Mouse (Mus musculus) heart, postnatal 25 days (tissue): Measurements from ENCODE around the gene Camk1d. TPM values are rescaled to one million over a fixed set of nuclear protein-coding genes. Genes with fewer than 3 reads are reported as not detected.

Source experiments
- DNase-seq: peaks from one replicate; pipeline ENCODE4 v3.0.0; 2022; ENCODE audit warnings: low spot score
- intact Hi-C: fragments of 180-260 bp; cut with DNase I; formaldehyde crosslinking; loops from one replicate; pipeline ENCODE4 v1.15.1; 2025
- total RNA-seq, 2 experiments: library from RNA; stranded (reverse); gene quantifications; 2 replicates each; pipeline ENCODE4 v1.2.3; 2021

Camk1d gene
- total RNA-seq, 2 experiments from 2014 or later = 4.6 to 5.3 TPM

GRCm38 (mm10) chr2:5435587-5436253 is 278.6 kb downstream of the Camk1d start:
- intact Hi-C loops = no loop called here
- no peak for DNase-seq

DNA sequence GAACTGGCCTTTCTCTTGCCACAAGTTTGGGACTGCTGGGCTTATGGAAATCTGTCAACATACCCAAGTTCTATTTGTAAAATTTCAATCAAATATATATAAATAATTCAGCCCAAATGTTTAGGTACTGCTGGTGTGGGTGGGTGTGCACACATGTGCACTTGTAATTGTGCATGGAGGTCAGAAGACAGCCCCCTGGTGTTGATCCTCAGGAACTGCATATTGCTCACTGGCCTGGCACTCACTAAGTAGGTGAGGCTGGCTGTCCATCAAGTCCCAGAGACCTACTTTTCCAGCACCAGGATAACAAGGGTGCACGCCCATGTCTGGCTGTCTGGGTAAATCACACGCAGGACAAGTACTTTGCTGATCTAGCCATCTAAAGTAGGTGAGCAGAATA is 283.0 kb downstream of the Camk1d start:
- intact Hi-C loops = no loop called here
- no peak for DNase-seq

- intact Hi-C loops = no loop called here
- no peak for DNase-seq
Observed at GRCm38 (mm10) chr2:5429921-5430320, 284.4 kb downstream of the Camk1d start.

DNA sequence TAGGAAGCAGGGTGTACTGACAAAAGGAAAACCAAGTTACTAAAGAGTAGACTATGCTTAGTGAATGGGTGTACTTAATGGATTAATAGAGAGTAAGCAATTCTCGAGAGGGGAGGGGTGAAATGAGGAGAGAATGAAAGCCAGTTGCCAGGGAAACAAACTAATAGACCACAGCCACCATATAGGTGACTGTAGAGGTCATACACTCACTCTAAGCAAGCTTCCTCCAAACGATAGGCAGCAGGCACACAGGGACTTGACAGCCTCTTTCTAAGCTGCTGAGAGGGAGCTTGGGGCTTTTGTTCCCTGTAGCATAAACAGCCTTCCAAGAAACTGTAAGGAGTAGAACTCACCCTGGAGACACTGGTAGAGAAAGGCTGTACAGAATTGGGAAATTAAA is 288.2 kb downstream of the Camk1d start:
- DNase-seq = no peak
- intact Hi-C loops = no loop called here

DNA sequence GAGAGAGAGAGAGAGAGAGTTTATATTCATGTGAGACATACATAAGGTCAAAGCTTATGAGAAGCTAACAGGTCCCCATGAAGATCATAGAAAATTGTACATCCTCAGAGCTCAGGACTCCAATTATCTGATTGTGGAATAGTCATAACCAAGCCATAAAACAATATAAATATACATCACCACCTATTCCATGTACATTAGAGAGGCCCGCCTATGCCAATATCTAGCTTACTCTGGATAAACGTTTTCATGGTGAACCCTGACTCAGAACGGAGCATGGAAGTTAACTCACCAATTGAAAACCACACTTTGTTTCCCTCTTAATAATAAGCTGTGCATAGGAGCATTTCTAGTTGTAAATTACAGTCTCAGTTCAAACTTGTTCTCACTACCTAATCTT is 288.7 kb downstream of the Camk1d start:
- intact Hi-C loops = no loop called here
- no peak for DNase-seq

GRCm38 (mm10) chr2:5420621-5421196 is 293.6 kb downstream of the Camk1d start:
- DNase-seq = no peak

DNA sequence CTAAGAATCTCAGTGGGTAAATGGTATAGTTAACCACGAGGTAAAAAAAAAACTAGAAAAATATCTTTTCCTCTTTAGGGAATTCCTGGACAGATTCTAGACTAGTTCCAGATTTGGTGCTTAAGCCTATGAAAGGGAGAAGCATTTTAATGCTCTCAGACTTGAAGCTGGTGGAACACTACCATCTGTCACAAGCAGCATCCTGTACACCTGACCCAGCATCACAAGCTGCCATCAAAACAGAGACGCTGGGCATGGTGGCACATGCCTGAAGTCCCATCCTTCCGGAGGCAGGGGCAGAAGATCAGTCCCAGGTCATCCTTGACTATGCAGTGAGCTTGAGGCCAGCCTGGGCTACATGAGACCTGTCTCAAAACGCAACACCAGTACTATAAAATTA is 295.5 kb downstream of the Camk1d start:
- DNase-seq = no peak
- intact Hi-C loops = no loop called here

More at GRCm38 (mm10) chr2:5420621-5421196, 293.6 kb downstream of the Camk1d start:
- intact Hi-C loops = no loop called here

GRCm38 (mm10) chr2:5417158-5418032 is 296.9 kb downstream of the Camk1d start:
- intact Hi-C loops = no loop called here
- DNase-seq = no peak

DNA sequence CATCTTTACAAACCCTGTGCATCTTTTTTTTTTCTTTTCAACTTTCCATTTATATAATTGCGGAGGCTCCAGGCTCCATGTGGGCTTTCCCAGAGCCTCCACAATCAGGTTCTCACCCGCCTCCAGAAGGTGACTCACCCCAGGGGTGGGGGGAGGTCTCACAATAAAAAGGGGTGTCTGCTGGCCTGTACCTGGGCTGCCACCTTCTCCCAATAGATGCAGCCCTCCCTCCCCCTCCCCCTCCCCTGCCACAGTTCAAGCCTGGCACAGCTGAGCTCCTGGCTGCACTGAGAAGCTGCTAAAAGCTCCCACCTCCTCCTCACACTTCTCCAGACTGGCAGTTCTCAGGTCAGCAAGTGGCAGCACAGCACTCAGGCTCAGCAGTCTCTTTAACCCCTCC is 302.5 kb downstream of the Camk1d start:
- no peak for DNase-seq
- intact Hi-C loops = no loop called here

- intact Hi-C loops = loop anchor here (2.0 kb wide), 1 partner anchor 367 kb away; no protein-coding TSS in a partner anchor
- no peak for DNase-seq
Observed at GRCm38 (mm10) chr2:5403850-5404249, 310.5 kb downstream of the Camk1d start.

GRCm38 (mm10) chr2:5402036-5402435 is 312.3 kb downstream of the Camk1d start:
- intact Hi-C loops = no loop called here
- DNase-seq = no peak

DNA sequence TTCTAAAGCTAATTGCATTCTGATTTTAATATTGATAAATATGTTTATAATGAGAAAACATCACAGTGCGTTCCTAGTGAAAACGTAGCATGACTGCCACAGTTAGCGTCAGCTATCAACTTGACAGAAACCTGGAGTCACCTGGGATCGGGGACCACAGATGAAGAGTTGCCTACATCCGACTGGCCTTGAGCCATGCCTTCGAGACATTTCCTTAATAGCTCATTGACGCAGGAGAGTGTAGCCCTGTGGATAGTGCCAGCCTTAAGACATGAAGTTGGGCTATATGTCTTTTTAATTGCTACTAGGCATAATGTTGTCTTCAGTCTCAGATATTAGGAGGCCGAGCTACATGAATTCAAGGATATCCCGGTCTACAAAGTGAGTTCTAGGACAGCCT is 315.8 kb downstream of the Camk1d start:
- intact Hi-C loops = no loop called here
- no peak for DNase-seq

- intact Hi-C loops = no loop called here
- no peak for DNase-seq
Observed at GRCm38 (mm10) chr2:5398043-5398442, 316.3 kb downstream of the Camk1d start.

- intact Hi-C loops = loop anchor here (2.0 kb wide), 1 partner anchor 309 kb away; no protein-coding TSS in a partner anchor
- DNase-seq = no peak
Observed at GRCm38 (mm10) chr2:5397468-5397867, 316.8 kb downstream of the Camk1d start.

GRCm38 (mm10) chr2:5396415-5396814 is 317.9 kb downstream of the Camk1d start:
- intact Hi-C loops = loop anchor here (2.0 kb wide), 1 partner anchor 308 kb away; no protein-coding TSS in a partner anchor

DNA sequence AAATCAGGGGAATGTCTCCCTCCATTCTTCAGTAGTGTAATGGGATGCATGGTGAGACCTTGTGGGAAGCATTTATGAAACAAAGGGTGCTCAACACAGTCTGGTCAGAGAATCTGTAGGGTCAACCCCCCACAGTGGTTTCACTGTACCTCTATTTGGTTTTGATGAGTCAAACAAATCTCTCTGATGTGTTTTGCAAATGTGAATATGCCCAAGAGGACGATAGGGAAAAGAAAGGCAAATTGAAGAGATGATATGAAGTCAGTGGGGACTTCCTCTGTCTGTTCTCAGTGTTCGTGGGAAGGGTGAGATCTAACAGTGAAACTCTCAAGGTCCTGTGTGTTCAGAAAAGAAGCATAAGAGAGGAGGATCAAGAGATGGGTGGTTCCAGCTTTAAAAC is 318.4 kb downstream of the Camk1d start:
- DNase-seq = no peak
- intact Hi-C loops = loop anchor here (2.0 kb wide), 1 partner anchor 307 kb away; no protein-coding TSS in a partner anchor

More at GRCm38 (mm10) chr2:5396415-5396814, 317.9 kb downstream of the Camk1d start:
- DNase-seq = no peak

DNA sequence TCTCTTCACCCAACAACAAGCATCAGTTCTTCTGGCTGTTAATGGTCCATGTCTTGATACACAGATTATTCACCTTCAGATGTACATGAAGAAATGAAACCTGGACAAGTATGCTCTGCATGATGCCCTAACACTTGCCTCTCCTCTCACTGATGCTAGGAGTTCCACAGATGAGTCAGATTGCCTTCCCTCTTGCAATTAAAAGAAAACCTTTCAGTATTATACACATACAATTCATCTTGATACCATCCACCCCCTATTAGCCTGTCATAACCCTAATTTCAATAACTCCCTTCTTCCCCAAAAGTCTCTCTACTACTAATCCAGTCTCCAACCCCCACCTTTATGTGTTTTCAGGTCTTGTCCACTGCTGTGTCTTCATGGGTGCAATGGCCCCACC is 321.4 kb downstream of the Camk1d start:
- no peak for DNase-seq
- intact Hi-C loops = no loop called here

DNA sequence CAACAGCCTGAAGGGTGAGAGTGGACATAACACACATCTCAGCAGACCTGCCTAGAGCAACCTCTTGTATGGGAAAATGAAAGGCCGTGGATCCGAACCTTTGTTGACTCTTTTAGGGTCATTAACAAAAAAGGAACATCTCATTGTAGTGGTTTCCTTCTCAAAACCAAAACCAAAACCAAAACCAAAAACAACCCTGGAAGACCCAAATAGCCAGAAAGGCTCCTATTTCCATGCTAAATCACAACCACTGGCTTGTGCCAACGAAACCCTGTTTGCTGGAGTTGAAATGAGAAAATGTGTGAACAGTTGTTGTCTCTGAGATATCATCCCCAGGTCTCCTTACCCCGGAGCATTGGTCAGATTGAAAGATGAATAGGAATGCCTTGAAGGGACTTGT is 321.8 kb downstream of the Camk1d start:
- intact Hi-C loops = no loop called here
- no peak for DNase-seq

GRCm38 (mm10) chr2:5388381-5388780 is 325.9 kb downstream of the Camk1d start:
- DNase-seq = no peak
- intact Hi-C loops = no loop called here
